Mouse (Mus musculus) limb, embryonic 15.5 days (tissue): ENCODE data around the gene Fgfr2. TPM values are rescaled to one million over a fixed set of nuclear protein-coding genes. Genes with fewer than 3 reads are reported as not detected.

Experiments used
- ATAC-seq: fragments of 200-750 bp; cut with Nextera tagmentation; 2 replicates; pipeline ENCODE4 v1.8.0; 2017; ENCODE audit warnings: low read depth, moderate TSS enrichment; ENCODE audit not compliant: insufficient number of reproducible peaks, low FRiP score, low TSS enrichment
- H3K27ac ChIP-seq: fragments of 300-500 bp; sonication (generic); 2 replicates; pipeline ENCODE4 v1.5.1; 2015; ENCODE audit warnings: moderate library complexity, mild to moderate bottlenecking, inconsistent platforms
- H3K27me3 ChIP-seq: fragments of 300-500 bp; sonication (generic); 2 replicates; pipeline ENCODE4 v1.6.1; 2015; ENCODE audit warnings: inconsistent platforms
- H3K36me3 ChIP-seq: fragments of 300-500 bp; sonication (generic); 2 replicates; pipeline ENCODE4 v1.6.1; 2015; ENCODE audit warnings: inconsistent platforms
- H3K4me1 ChIP-seq: fragments of 300-500 bp; sonication (generic); 2 replicates; pipeline ENCODE4 v1.6.1; 2015; ENCODE audit warnings: inconsistent platforms
- H3K4me2 ChIP-seq: fragments of 300-500 bp; sonication (generic); 2 replicates; pipeline ENCODE4 v1.6.1; 2015; ENCODE audit warnings: mild to moderate bottlenecking, inconsistent platforms
- H3K4me3 ChIP-seq: fragments of 300-500 bp; sonication (generic); 2 replicates; pipeline ENCODE4 v1.5.1; 2015; ENCODE audit warnings: mild to moderate bottlenecking, inconsistent platforms
- H3K9ac ChIP-seq: fragments of 300-500 bp; sonication (generic); 2 replicates; pipeline ENCODE4 v1.6.1; 2015; ENCODE audit warnings: inconsistent platforms
- H3K9me3 ChIP-seq: fragments of 300-500 bp; sonication (generic); 2 replicates; pipeline ENCODE4 v1.6.1; 2016; ENCODE audit warnings: inconsistent platforms
- WGBS: fragments of 180-500 bp; shearing (Covaris S2); methylation state at CpG from one replicate; pipeline ENCODE4 v1.1.7; 2015; 5-methylcytosine and 5-hydroxymethylcytosine counted together
- polyA plus RNA-seq: library from polyadenylated mRNA; unstranded; fragments of >200 nt; fragmentation: Nextera tagmentation; extraction: Ambion mirVana; gene quantifications from 2 replicates; pipeline ENCODE4 v1.2.1, GENCODE M21; 2015

The Fgfr2 gene
- polyA plus RNA-seq, 1 experiment from 2014 or later, result 101 TPM

DNA sequence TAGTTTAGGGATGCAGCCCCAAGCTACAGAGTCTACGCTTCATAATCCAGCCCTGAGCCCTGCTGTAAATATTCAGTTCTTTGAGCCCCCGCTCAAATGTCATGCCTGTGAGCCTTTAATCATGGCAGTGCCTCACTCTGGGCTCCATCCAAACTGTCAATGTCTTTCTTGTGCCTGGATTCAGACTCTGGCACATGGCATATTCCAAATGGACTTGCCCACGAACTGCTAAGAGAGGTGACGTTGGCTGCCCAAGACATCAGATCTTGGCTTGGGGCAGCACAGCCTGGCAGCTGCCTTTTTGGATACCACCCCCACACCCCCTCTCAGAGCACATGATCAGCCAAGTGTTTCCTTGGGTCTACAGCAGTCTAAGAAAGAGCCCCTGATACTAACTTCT lies 2902.5 kb downstream of the Fgfr2 start:
- H3K4me2 ChIP-seq, result no peak overlapping the region
- peaks cover 49% of the 10 kb centered on the region for H3K4me1 ChIP-seq
- no peaks in the 10 kb centered on the region for H3K27me3 ChIP-seq
- WGBS, result 64% methylated on average over 4 of the region's 4 CpGs
- H3K27ac ChIP-seq, result no peak overlapping the region
- H3K4me3 ChIP-seq, result no peak overlapping the region
- no peak for ATAC-seq
- no peak overlapping the region for H3K9ac ChIP-seq
- no peaks in the 10 kb centered on the region for H3K9me3 ChIP-seq
- 0 out of 2 replicates have a peak, but pooled peaks cover 13% of the 10 kb centered on the region for H3K36me3 ChIP-seq

DNA sequence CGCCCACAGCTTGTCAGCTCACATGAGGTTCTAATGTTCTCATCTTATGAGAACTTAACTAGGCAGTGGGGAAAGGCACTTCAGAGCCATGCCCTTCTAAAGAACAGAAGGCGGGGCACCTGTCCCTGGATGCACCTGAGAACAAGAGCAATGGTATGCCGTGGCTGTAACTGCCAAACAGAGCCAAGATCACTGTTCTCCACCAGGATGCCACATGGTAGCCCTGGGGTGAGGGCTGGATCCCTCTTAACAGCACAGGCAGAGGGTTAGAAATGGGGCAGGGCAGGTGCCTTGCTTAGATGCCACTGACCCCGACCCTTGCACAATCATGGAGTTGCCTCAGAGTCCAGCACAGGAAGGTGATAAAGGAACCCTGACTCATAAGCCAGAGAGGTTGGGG lies 2903.3 kb downstream of the Fgfr2 start:
- Histone ChIP-seq H3K9me3 (no peaks in the 10 kb centered on the region), H3K9ac (no peak overlapping the region), H3K4me2 (no peak overlapping the region), H3K4me1 (peaks cover 50% of the 10 kb centered on the region), H3K36me3 (0 out of 2 replicates have a peak, but pooled peaks cover 13% of the 10 kb centered on the region), H3K27ac (no peak overlapping the region), H3K27me3 (no peaks in the 10 kb centered on the region), H3K4me3 (no peak overlapping the region)
- 77% methylated on average over 4 of the region's 4 CpGs for WGBS
- no peak for ATAC-seq

GRCm38 (mm10) chr7:130216272-130216671 lies 2906.9 kb downstream of the Fgfr2 start:
- no peaks in the 10 kb centered on the region for H3K27me3 ChIP-seq
- H3K9me3 ChIP-seq, result no peaks in the 10 kb centered on the region
- no peak overlapping the region for H3K4me2 ChIP-seq
- peak overlapping the region; percentile 79; the same call in 1 of the 2 replicates for H3K27ac ChIP-seq
- H3K4me1 ChIP-seq, result peaks cover 59% of the 10 kb centered on the region
- H3K9ac ChIP-seq, result no peak overlapping the region
- 38% methylated on average over 4 of the region's 4 CpGs for WGBS
- H3K4me3 ChIP-seq, result no peak overlapping the region
- H3K36me3 ChIP-seq, result 0 out of 2 replicates have a peak, but pooled peaks cover 18% of the 10 kb centered on the region
- ATAC-seq, result no peak

GRCm38 (mm10) chr7:130215348-130216252 lies 2907.6 kb downstream of the Fgfr2 start:
- Histone ChIP-seq H3K4me2 (peak overlapping the region; percentile 19; the same call in 1 of the 2 replicates), H3K9me3 (no peaks in the 10 kb centered on the region), H3K4me1 (peaks cover 55% of the 10 kb centered on the region), H3K9ac (no peak overlapping the region), H3K36me3 (0 out of 2 replicates have a peak, but pooled peaks cover 18% of the 10 kb centered on the region), H3K4me3 (no peak overlapping the region), H3K27me3 (no peaks in the 10 kb centered on the region), H3K27ac (peak overlapping the region; percentile 85)
- WGBS, result 28% methylated on average over 21 of the region's 21 CpGs
- peak; percentile 86 for ATAC-seq

- WGBS, result 81% methylated on average over 5 of the region's 5 CpGs
- no peaks in the 10 kb centered on the region for H3K9me3 ChIP-seq
- H3K4me3 ChIP-seq, result no peak overlapping the region
- H3K4me2 ChIP-seq, result no peak overlapping the region
- no peak for ATAC-seq
- no peak overlapping the region; the same call in 1 of the 2 replicates for H3K27ac ChIP-seq
- peaks cover 20% of the 10 kb centered on the region; the same call in 1 of the 2 replicates for H3K36me3 ChIP-seq
- H3K4me1 ChIP-seq, result peaks cover 57% of the 10 kb centered on the region
- H3K9ac ChIP-seq, result no peak overlapping the region
- no peaks in the 10 kb centered on the region for H3K27me3 ChIP-seq
Measured at GRCm38 (mm10) chr7:130213156-130213555, 2910.0 kb downstream of the Fgfr2 start.

DNA sequence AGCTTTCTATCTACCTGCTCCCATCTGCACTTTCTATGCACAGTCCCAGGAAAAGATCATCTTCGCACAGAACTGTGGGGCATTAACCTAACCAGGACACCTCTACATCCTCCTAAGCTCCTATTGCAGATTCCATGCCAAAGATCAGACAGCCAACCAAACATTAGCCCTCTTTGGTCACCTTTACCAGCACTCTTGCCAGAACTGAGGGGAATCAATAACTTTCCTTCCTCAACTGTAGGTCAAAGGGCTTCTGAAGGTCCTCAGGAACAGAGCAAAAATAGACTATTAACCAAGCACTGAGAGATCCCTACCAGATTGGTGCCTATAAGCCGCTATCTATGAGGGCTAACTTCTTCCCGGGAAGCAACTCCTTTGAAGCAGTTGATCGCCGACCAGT lies 2911.7 kb downstream of the Fgfr2 start:
- H3K36me3 ChIP-seq, result peaks cover 17% of the 10 kb centered on the region; the same call in 1 of the 2 replicates

GRCm38 (mm10) chr7:130208601-130209000 lies 2914.5 kb downstream of the Fgfr2 start:
- WGBS, result 93% methylated on average over 4 of the region's 4 CpGs
- Histone ChIP-seq H3K4me3 (no peak overlapping the region), H3K9ac (no peak overlapping the region), H3K9me3 (no peaks in the 10 kb centered on the region), H3K27ac (no peak overlapping the region), H3K36me3 (peaks cover 17% of the 10 kb centered on the region; the same call in 1 of the 2 replicates), H3K27me3 (no peaks in the 10 kb centered on the region), H3K4me2 (no peak overlapping the region), H3K4me1 (peaks cover 75% of the 10 kb centered on the region)
- no peak for ATAC-seq

More for the DNA sequence above, 2911.7 kb downstream of the Fgfr2 start:
- H3K9me3 ChIP-seq, result no peaks in the 10 kb centered on the region
- H3K9ac ChIP-seq, result no peak overlapping the region
- peaks cover 72% of the 10 kb centered on the region for H3K4me1 ChIP-seq
- 68% methylated on average over 5 of the region's 5 CpGs for WGBS
- H3K27ac ChIP-seq, result no peak overlapping the region
- H3K4me3 ChIP-seq, result no peak overlapping the region
- ATAC-seq, result no peak
- no peaks in the 10 kb centered on the region for H3K27me3 ChIP-seq
- no peak overlapping the region for H3K4me2 ChIP-seq

DNA sequence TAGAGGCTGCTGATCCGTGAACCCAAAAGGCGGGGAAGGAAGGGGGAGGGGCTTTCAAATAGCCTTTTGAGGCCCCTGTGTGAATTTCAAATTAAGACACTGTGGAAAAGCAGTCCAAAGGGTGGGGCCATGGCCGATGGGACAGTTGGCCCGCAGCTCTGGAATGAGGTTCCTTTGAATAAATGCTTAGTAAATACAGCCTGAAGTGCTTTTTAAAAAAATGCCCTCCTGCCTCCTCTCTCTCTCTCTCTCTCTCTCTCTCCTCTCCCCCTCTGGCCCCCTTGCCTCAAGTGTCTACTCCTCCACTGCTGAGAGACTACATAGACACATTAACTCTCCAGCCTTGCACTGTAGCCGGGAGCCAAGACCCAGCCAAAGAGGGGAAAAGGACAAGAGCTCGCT lies 2917.0 kb downstream of the Fgfr2 start:
- Histone ChIP-seq H3K36me3 (peaks cover 11% of the 10 kb centered on the region; the same call in 1 of the 2 replicates), H3K27me3 (no peaks in the 10 kb centered on the region), H3K27ac (peak overlapping the region; percentile 88), H3K4me1 (peaks cover 64% of the 10 kb centered on the region), H3K4me2 (no peak overlapping the region), H3K9me3 (no peaks in the 10 kb centered on the region), H3K9ac (peak overlapping the region; percentile 17; the same call in 1 of the 2 replicates), H3K4me3 (no peak overlapping the region)
- no peak for ATAC-seq
- 21% methylated on average over 6 of the region's 6 CpGs for WGBS

DNA sequence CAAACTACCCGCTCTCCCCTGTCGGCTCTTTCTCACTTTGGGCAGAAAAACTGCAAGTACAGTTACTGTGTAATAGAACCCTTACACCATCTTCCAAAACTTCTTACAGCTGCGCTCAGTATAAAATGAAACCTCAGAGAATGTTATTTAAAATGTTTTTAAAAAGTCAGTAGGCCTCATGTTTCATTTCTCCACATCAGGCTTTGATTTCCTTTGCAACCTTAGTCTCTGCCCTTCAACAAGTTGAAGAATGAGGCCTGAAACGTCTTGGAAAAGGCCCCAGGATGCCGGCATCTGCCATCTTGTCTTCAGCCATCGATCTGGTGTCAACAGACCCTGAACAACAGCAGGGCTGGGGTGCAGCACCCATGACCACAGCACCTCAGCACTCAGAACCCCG lies 2918.0 kb downstream of the Fgfr2 start:
- Histone ChIP-seq H3K4me1 (peaks cover 70% of the 10 kb centered on the region), H3K4me3 (no peak overlapping the region), H3K9me3 (no peaks in the 10 kb centered on the region), H3K36me3 (peaks cover 14% of the 10 kb centered on the region; the same call in 1 of the 2 replicates), H3K27ac (peak overlapping the region; percentile 88), H3K27me3 (no peaks in the 10 kb centered on the region), H3K4me2 (no peak overlapping the region), H3K9ac (no peak overlapping the region)
- 48% methylated on average over 7 of the region's 7 CpGs for WGBS
- ATAC-seq, result no peak

GRCm38 (mm10) chr7:130201020-130201419 lies 2922.1 kb downstream of the Fgfr2 start:
- Histone ChIP-seq H3K36me3 (0 out of 2 replicates have a peak, but pooled peaks cover 18% of the 10 kb centered on the region), H3K9ac (no peak overlapping the region), H3K4me2 (no peak overlapping the region), H3K27ac (0 out of 2 replicates have a peak overlapping the region, but pooled peaks have one; percentile 14), H3K4me3 (no peak overlapping the region), H3K9me3 (no peaks in the 10 kb centered on the region), H3K27me3 (no peaks in the 10 kb centered on the region), H3K4me1 (peaks cover 45% of the 10 kb centered on the region)
- WGBS, result 38% methylated on average over 8 of the region's 8 CpGs
- ATAC-seq, result no peak

GRCm38 (mm10) chr7:130199951-130200350 lies 2923.2 kb downstream of the Fgfr2 start:
- H3K9ac ChIP-seq, result no peak overlapping the region
- no peak overlapping the region for H3K4me2 ChIP-seq
- 86% methylated on average over 9 of the region's 9 CpGs for WGBS
- no peaks in the 10 kb centered on the region for H3K9me3 ChIP-seq
- ATAC-seq, result no peak
- no peaks in the 10 kb centered on the region for H3K27me3 ChIP-seq
- H3K4me1 ChIP-seq, result peaks cover 35% of the 10 kb centered on the region
- peaks cover 23% of the 10 kb centered on the region; the same call in 1 of the 2 replicates for H3K36me3 ChIP-seq
- H3K27ac ChIP-seq, result no peak overlapping the region
- no peak overlapping the region for H3K4me3 ChIP-seq

DNA sequence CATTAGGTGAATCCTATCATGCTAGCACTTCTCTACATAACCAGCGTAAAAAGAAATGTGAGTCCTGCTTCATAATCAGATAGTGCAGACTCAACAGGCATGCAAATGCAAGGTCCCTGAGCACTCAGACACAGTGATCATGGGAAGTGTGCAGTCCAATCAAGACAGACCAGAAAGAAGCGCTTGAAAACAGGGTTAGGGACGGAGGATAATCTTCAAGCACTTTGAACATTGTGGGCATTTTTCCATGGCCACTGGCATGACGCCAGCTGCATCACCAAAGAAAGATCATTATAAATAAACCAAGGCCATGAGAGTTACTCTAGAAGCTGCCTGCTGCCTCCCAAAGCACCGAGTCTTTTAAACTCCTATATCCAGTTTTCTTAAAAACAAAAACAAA lies 2923.8 kb downstream of the Fgfr2 start:
- Histone ChIP-seq H3K4me1 (peaks cover 29% of the 10 kb centered on the region), H3K36me3 (peaks cover 27% of the 10 kb centered on the region; the same call in 1 of the 2 replicates), H3K4me3 (no peak overlapping the region), H3K9ac (no peak overlapping the region), H3K27ac (no peak overlapping the region), H3K4me2 (no peak overlapping the region), H3K9me3 (no peaks in the 10 kb centered on the region), H3K27me3 (no peaks in the 10 kb centered on the region)
- WGBS, result 67% methylated on average over 5 of the region's 5 CpGs
- ATAC-seq, result no peak
